Mouse (Mus musculus): Measurements from ENCODE around the gene Fam71f1.
A peak's percentile ranks its signal among the peaks of the same experiment; 100 is the strongest.
"Not testable (repeated sequence)": the region's sequence is repeated elsewhere in the genome, so short reads cannot be mapped to it uniquely, and the experiment has no call there.

Gene Fam71f1

GRCm38 (mm10) chr6:29326961-29327360 lies 8.0 kb downstream of the Fam71f1 start:
- DNase-seq (ENCODE audit: low spot score in 2 of 2) = no peak

- no peak for DNase-seq (ENCODE audit: low spot score in 2 of 2)
These were observed 10.6 kb downstream of the Fam71f1 start for GRCm38 (mm10) chr6:29329514-29329913.

GRCm38 (mm10) chr6:29346512-29346911 lies 27.6 kb downstream of the Fam71f1 start:
- DNase-seq (ENCODE audit: low spot score in 2 of 2) = not testable (repeated sequence)

GRCm38 (mm10) chr6:29347189-29347588 lies 28.2 kb downstream of the Fam71f1 start:
- no peak for DNase-seq (ENCODE audit: low spot score in 2 of 2)

GRCm38 (mm10) chr6:29347665-29348370 lies 28.9 kb downstream of the Fam71f1 start, which contains the start of gene Calu:
Gene Calu (plus strand): TSS chr6:29348069.
- peak; percentile 99 to 100 for DNase-seq (ENCODE audit: low spot score in 2 of 2)

- DNase-seq (ENCODE audit: low spot score in 2 of 2) = no peak
These were observed 29.4 kb downstream of the Fam71f1 start for GRCm38 (mm10) chr6:29348371-29348724.

GRCm38 (mm10) chr6:29351613-29352012 lies 32.7 kb downstream of the Fam71f1 start:
- DNase-seq (ENCODE audit: low spot score in 2 of 2) = no peak

- DNase-seq (ENCODE audit: low spot score in 2 of 2) = no peak
These were observed 33.9 kb downstream of the Fam71f1 start for GRCm38 (mm10) chr6:29352816-29353215.

GRCm38 (mm10) chr6:29359386-29359785 lies 40.4 kb downstream of the Fam71f1 start:
- no peak for DNase-seq (ENCODE audit: low spot score in 2 of 2)

GRCm38 (mm10) chr6:29360211-29360610 lies 41.3 kb downstream of the Fam71f1 start:
- DNase-seq (ENCODE audit: low spot score in 2 of 2) = no peak

GRCm38 (mm10) chr6:29362246-29363128 lies 43.5 kb downstream of the Fam71f1 start:
- no peak for DNase-seq (ENCODE audit: low spot score in 2 of 2)

GRCm38 (mm10) chr6:29363129-29363515 lies 44.2 kb downstream of the Fam71f1 start:
- no peak for DNase-seq (ENCODE audit: low spot score in 2 of 2)

- no peak for DNase-seq (ENCODE audit: low spot score in 2 of 2)
These were observed 46.3 kb downstream of the Fam71f1 start for GRCm38 (mm10) chr6:29365277-29365676.

GRCm38 (mm10) chr6:29377386-29377785 lies 58.4 kb downstream of the Fam71f1 start:
- no peak for DNase-seq (ENCODE audit: low spot score in 2 of 2)

GRCm38 (mm10) chr6:29378678-29379077 lies 59.7 kb downstream of the Fam71f1 start:
- DNase-seq (ENCODE audit: low spot score in 2 of 2) = no peak

GRCm38 (mm10) chr6:29379954-29380353 lies 61.0 kb downstream of the Fam71f1 start:
- no peak for DNase-seq (ENCODE audit: low spot score in 2 of 2)

- no peak for DNase-seq (ENCODE audit: low spot score in 2 of 2)
These were observed 63.5 kb downstream of the Fam71f1 start for GRCm38 (mm10) chr6:29382442-29382841.

Data from urinary bladder, adult 18-20 months (tissue).